In genomic region chr1:105434631-105435403, GRCm38 (mm10) we compare ENCODE assay signal across 13 mouse cellular contexts.
DNase-seq lines count a peak whose midpoint lies in the region; ATAC-seq and TF ChIP-seq lines count a peak whose summit lies in the region.
"Had no signal": no experiment of that assay in that cellular context is flagged by ENCODE, and none has a peak within 500 bp of the region (broad histone marks: within the 10 kb centered on the region; RNA-seq: fewer than 3 reads in every experiment).

No protein-coding gene starts in this region.

- intact Hi-C loops in left cerebral cortex, postnatal 36 days (cut with DNase I), result no loop called here

- no peaks in the 10 kb centered on the region for H3K4me1 ChIP-seq in forebrain, embryonic 12.5 days
- no peaks in the 10 kb centered on the region for H3K4me1 ChIP-seq in intestine, postnatal 0 days (replicated peaks; ENCODE audit: control insufficient read depth, insufficient read depth, low read length)

- ATAC-seq in inflammation-experienced regulatory T-cells, adult 6 months, result peak; percentile 43
- no peak for ATAC-seq in forebrain, embryonic 12.5 days (ENCODE audit: low FRiP score)
- no peak for ATAC-seq in intestine, postnatal 0 days
- ATAC-seq: liver, postnatal 0 days had no signal

- no peaks in the 10 kb centered on the region for H3K36me3 ChIP-seq in forebrain, embryonic 12.5 days (replicated peaks)
- H3K36me3 ChIP-seq in intestine, postnatal 0 days (ENCODE audit: control insufficient read depth, insufficient read depth), result no peaks in the 10 kb centered on the region

- 84% methylated on average over 8 of the region's 8 CpGs for WGBS in forebrain, embryonic 12.5 days
- 67% methylated on average over 8 of the region's 8 CpGs for WGBS in intestine, postnatal 0 days

- no peaks in the 10 kb centered on the region for H3K27me3 ChIP-seq in forebrain, embryonic 12.5 days
- no peaks in the 10 kb centered on the region for H3K27me3 ChIP-seq in intestine, postnatal 0 days (replicated peaks; ENCODE audit: control insufficient read depth, insufficient read depth, low read length)

- H3K4me2 ChIP-seq in forebrain, embryonic 12.5 days, result no peak overlapping the region
- no peak overlapping the region for H3K4me2 ChIP-seq in intestine, postnatal 0 days (replicated peaks; ENCODE audit: low read depth)

- no peak overlapping the region for H3K9ac ChIP-seq in forebrain, embryonic 12.5 days
- no peak overlapping the region for H3K9ac ChIP-seq in intestine, postnatal 0 days (ENCODE audit: low read depth, low read length)
- H3K9ac ChIP-seq: liver, postnatal 0 days had no signal

- TF ChIP-seq CTCF in intestine, postnatal 0 days (IDR thresholded peaks at IDR 0.05; ENCODE audit: low read depth), result no peak

- DNase-seq in left cerebral cortex, postnatal 36 days (ENCODE audit: low spot score in 2 of 2), result peak; percentile 8 to 13
- DNase-seq in left cerebral cortex, adult 9 months (ENCODE audit: low spot score in 2 of 2), result no peak
- peak; percentile 38 for DNase-seq in Muller cell, postnatal 12 days (ENCODE audit: inconsistent ontology term)
- peak; percentile 48 for DNase-seq in thymus, postnatal 14 days
- DNase-seq in kidney, postnatal 4 days, result no peak
- DNase-seq: heart, adult 18-20 months; heart, postnatal 4 days; kidney, adult 18-20 months; liver, postnatal 0 days; spleen, adult 18-20 months had no signal

- no peak overlapping the region for H3K4me3 ChIP-seq in forebrain, embryonic 12.5 days (replicated peaks)
- no peak overlapping the region for H3K4me3 ChIP-seq in intestine, postnatal 0 days (ENCODE audit: low read depth, low read length)

- no peak overlapping the region for H3K27ac ChIP-seq in forebrain, embryonic 12.5 days
- no peak overlapping the region for H3K27ac ChIP-seq in intestine, postnatal 0 days (ENCODE audit: low read depth, low read length)

- no peaks in the 10 kb centered on the region for H3K9me3 ChIP-seq in forebrain, embryonic 12.5 days
- H3K9me3 ChIP-seq in intestine, postnatal 0 days (ENCODE audit: control insufficient read depth), result no peaks in the 10 kb centered on the region

Comparison
In these comparisons a context has a peak if more than half of its experiments do, and no peak if none do; other contexts are left out.
1. DNase-seq: peak in left cerebral cortex, postnatal 36 days (2 of 2), Muller cell, postnatal 12 days (single experiment) and thymus, postnatal 14 days (single experiment); none in left cerebral cortex, adult 9 months (0 of 2) and kidney, postnatal 4 days (0 of 2).